Mouse (Mus musculus) mouse trophoblast stem cell (cell line): ENCODE results near the gene Epx.

ENCODE experiments used
- in situ Hi-C, 2 experiments: fragments of 300-500 bp; cut with MseI, MboI; formaldehyde crosslinking; loops; 2 replicates in 1 of 2; 3 replicates in 1 of 2; pipeline ENCODE4 v1.15.1; 2025

Epx gene

GRCm38 (mm10) chr11:87841436-87841835, 33.9 kb downstream of the Epx start:
- in situ Hi-C loops, result no loop called here

DNA sequence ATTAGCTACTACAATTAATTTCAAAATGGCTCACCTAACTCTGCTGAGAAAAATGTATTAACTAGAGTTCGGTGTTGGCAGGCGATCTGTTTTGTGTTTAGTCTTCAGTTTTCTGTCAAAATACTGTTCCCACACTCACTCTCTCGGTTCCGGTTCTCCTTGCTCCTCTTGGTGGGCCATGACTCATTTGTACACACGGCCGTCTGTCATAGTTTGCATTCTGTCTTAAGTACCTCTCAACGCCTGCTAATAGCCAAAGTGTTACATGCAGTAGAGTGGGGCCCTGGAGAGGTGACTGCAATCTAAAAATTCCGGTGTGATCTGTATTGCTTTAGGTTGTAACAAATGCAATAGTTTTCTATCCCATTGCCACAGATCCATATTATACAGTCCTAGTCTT, 34.7 kb downstream of the Epx start:
- in situ Hi-C loops, result no loop called here

GRCm38 (mm10) chr11:87828239-87828900, 47.0 kb downstream of the Epx start, which contains the start of gene Lpo:
Gene Lpo, minus strand, starts transcription at chr11:87828289.
- in situ Hi-C loops, result no loop called here

DNA sequence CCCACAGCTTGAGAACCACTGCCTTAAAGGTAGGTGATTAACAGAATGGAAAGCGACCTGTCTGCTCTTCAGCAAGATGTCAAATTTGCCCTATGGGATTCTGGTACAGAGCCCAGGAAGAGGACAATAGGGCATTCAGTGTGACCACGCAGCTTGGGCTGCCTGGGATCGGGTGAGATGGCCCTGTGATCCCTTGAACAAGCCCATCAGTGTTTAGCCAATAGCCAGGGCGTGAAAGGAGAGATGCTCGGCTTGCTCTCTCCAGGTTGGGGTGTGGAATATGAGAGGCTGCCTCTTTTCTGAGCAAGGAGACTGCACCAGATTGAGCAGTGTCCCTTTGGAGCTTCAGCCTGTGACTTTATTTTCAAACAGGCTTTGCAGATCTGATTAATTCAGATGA, 53.8 kb downstream of the Epx start:
- in situ Hi-C loops, result no loop called here

GRCm38 (mm10) chr11:87817443-87817773, 57.9 kb downstream of the Epx start:
- in situ Hi-C loops, result no loop called here

DNA sequence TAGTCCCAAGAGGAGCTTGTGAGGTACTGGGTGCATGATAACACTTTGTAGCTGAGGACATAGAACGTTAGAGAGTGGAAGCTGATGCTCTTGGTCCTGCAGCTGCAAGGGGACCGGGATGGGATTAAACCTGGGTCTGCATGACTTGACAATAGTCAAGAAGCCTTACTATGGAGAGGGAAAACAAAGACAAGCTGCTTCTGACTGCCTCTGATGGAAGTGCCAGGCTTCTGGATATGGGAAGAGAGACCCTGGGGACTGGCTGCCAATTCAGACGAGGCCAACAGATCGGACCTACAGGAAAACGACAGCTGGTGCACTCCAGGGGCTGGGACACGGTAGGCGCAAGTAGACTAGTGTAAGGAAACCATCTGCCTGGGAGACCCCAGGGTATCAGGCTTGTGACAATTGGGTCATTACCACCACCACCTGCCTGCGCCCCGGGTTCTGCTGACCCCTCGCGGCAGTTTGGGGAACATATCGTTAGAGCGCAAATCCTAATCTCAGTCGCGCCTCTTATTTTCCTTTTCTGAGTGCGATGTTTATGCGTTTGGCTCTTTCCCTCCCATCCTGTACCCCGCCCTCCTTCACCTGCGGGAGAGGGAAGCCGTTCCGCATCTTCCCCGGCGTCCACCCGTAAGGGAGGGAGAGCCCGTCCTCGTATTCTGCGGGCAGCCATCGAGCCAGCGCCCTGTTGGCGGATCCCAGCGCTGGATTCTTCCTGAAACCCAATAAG, 58.5 kb downstream of the Epx start:
- in situ Hi-C loops, result no loop called here

DNA sequence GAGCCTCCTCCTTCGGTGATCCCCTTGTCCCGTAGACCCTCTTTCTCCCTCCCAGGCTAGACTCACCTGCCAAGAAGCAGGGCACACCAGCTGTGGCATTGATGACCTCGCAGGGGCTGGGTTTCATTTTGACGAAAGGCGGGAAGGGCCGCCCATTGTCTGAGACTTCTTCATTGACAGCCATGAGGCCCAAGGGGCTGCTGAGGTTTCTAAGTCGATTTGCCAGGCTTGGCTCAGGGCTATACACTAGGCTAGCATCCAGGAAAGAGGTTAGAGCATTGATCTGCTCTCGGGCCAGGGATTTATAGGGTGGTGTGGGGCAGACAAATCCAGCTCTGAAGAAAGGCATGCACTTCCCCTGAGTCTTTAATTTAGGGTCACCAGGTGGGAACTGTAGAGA, 60.5 kb downstream of the Epx start:
- in situ Hi-C loops, result loop anchor here in 1 of 2 experiments (5.0 kb wide), 1 partner anchor 67 kb away; no protein-coding TSS in a partner anchor
